Mouse (Mus musculus): ENCODE data around the gene Lin37.

DNA sequence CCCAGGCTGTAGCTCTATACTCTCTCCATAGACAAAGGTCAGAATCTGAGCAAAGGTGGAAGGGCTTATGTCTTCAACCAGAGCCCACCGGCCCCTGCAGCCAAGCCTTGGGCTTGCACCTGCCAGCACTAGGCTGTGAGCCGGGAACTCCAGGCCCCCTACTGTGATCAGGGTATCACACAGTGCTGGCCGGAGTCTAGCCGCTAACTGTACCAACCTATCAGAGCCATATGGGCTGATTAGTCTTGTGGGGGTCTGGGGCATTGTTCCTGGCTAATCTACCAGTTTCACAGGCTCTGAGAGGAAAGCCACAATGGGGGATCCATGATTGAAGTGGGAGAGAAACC is 31.9 kb upstream of the Lin37 start:
- no peak for TF ChIP-seq CTCF (IDR thresholded peaks at IDR 0.05)
- no peak for TF ChIP-seq POLR2A (IDR thresholded peaks at IDR 0.05; ENCODE audit: insufficient read depth, low read depth, low read length)
